Mouse (Mus musculus): Measurements from ENCODE around the gene Wiz. TPM values are rescaled to one million over a fixed set of nuclear protein-coding genes. Genes with fewer than 3 reads are reported as not detected.

Gene Wiz
- total RNA-seq, 2 experiments from 2014 or later, result 15.0 to 19.0 TPM

DNA sequence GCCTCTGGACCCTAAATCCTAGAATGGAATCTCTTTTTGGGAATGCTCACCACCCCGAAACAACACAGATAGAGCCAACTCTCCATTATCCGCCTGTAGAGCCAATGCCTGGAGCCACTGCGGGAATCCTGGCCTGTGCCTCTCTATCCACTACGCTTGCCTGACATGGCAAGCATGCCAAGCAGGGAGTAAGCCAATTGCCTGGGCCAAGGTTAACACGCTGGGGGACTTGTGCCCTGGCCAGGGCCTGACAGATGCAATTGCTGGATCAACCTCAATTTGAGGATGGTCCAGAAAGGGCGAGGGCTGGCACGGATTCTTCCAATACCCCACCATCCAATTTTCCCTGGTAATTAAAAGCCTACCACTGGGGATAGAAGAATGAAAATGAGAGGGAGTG is 6.7 kb downstream of the Wiz start:
- peak; percentile 38 to 55 for DNase-seq

DNA sequence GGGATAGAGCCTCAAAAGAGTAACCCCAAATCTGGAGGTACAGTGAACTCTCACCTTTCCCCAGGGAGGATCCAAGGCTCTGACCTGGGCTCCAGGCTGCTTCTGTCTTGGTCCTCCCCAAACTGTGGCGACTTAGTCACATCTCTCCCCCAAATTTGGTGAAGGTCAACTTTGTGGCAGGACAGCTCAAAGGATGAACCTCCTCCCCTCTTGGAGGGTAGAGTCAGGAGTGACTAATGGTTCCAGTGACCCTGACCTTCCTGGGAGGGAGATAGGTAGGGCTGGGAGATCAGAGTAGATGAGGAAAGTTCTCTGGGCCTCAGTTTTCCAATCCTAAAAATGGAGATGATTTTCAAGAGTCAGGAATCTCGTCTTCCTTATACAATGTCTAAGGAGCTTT is 10.5 kb downstream of the Wiz start:
- no peak for DNase-seq

DNA sequence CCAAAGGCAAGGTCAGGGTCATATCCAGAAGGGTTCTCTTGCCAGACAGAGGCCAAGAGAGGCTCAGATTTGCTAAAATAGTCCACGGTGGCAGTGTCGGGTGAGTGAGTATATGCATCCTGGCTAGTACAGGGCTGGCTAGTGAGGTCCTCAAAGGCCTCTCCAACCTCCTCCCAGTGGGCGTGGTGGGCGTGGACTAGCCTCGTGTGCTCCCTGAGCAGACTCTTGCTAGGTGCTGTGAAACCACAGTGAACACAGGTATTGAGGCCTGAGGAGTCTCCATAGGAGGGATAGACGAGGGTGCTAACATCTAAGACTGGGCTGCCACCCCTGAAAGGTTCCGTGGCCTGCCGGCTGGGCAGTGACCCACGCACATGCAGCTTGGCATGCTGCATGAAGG is 12.1 kb downstream of the Wiz start:
- no peak for DNase-seq

DNA sequence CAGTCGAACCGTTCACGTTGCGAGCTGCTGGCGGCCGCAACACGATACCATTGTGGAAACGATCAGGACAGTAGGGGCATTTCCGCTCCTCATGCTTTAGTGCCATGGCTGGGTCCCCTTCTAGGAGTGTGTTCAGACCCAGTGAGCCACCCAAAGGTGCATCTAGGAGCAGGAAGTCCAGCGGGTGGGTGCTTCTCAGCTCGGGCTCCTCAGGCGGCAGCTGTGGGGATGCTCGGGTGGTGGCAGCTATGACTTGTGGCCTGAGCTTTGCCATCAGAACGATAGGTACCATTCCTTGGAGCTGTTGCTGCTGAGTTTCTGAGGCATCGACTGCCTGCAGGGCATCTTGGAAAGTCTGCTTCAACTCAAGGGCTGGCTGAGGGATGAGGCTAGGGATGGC is 12.8 kb downstream of the Wiz start:
- no peak for DNase-seq

DNA sequence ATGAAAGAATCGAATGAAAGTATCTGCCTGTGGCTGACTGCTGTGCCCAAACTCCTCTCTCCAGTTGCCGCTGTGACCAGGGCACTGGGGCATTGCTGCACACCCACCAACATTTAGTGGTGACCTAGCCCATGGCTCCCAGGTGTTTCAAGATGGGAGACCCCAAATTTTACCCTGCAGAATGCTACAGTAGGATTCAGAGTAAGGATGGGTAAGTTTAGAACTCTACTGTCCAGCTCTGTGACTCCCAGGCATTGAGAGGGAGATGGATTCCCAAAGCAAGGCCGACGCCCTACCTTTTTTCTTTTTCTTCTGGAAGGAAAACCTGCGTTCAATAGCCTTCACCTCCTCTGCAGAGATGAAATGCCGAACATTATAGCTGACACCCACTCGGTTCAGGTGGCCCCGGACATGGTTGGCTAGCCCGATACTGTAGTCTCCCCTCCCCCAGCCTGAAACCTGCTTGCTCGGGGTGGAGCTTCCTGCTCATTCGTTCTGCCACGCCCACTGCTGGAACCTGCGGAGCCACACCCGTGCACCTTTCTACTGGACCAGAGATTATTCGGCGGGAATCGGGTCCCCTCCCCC is 20.2 kb downstream of the Wiz start:
- no peak for DNase-seq

DNA sequence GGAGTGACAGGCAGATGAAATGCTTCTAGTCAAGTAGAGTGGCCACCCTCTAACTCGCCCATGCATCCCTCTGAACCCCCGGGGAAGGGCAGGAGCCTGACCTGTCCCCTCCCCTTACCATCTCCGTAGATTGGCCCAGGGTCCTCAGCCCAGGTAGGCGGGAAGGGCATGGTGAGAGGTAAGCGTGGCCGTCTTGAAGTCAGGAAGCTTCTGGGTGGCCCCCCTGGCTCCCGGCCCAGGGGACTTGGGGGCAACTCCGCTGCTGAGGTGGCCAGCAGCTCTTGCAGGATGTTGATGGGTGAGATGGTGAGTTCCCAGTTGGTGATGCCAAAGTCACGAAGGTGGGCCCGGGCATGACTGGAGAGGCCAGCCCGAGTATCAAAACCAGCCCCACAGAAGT is 21.5 kb downstream of the Wiz start:
- no peak for DNase-seq

DNA sequence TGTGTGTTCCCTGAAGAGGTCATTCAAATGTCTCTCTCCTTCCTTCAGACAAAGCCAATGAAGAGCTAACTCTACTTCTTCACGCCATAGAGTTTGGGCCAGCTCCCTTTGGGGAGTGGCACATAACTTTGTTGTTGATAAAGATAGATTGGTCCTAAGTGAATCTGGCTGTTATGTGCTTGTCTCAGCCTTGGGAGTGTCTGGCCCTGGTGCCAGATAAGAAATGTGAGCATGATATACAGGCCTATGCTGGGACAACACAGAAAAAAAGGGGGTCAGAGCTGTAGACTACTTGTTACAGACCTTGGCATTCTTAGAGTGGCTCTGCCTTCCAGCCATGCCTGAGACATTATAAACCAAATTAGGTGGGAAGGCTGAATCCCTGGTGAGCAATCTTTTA is 23.9 kb downstream of the Wiz start:
- DNase-seq, result no peak

DNA sequence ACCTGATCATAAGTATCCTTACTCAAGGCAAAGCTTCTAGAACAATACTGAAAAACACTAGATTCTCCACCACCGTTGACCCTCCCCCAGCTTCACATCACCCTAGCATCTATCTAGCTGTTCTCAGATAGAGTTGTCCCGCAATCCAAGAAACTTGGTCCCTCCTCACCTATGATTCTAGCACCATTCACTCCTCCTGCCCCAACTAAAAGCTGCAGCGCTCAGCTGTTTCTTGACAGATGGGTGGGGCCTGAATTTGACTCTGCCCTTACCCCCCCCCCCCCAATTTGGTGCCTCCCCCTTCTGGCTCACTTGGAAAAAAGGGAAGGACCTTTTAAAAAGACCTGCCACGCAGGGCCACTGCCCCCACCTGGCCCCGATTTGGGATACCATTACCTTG is 24.4 kb downstream of the Wiz start:
- no peak for DNase-seq

DNA sequence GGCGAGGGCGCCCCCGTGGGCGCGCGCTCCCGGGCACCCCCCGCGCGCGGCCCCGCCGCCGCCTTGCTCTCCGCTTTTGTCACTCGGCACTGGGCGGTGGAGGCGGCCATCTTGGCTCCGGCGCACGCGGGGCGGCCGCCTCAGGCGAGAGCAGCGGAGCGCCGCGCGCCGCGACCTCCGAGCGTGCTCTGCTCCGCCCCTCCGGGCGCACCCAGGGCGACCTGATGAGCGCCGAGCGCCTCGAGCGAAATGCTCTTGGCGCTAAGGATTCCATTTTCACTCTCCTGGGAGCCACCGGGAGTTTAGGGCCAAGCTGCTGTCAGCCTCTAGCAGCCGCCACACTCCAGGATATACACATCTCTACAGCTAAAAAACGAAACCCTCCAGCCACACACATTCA is 24.9 kb downstream of the Wiz start:
- peak; percentile 94 to 95 for DNase-seq

DNA sequence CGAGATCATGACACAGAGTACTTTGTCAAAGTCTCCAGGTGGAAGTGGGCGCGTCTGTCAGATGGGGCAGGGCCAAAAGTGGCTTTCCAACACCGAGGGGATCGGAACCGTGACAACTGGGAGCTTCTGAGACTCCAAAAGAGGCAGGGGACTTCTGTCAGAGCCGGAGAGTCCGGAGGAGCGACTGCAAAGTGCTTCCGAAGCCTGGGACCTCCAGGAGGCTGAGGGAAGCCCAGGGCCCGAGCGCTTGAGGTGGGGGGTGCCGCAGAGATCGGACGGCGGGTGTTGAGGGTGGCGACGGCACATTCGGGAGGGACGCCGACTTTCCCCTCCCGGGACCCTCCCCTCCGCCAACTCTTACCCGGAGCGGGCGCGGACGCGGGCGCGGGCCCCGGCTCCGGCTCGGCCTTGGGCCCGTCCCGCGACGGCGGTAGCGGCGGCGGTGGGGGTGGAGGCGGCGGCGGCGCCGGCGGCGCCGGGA is 25.4 kb downstream of the Wiz start:
- peak in 1 of 2 experiments; percentile 22 for DNase-seq

DNA sequence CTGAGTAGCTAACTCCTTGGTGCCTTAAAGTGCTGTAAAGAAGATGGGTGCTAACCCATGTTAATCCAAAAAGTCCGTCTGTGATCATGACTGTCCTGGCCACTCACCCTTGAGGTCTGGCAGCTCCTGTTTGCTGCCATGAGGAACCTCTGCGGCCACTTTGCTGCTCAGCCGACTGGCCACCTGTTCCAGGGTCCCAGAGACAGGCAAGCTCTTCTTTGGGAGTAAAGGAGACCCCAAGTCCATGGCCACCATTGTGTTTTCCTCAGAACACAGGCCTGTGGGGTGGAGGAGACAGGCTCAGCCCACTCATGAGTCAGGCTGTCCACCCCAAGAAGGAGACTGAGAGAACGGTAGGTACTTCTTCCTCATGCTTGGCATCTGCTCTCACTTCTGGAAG is 26.6 kb downstream of the Wiz start:
- DNase-seq, result no peak

DNA sequence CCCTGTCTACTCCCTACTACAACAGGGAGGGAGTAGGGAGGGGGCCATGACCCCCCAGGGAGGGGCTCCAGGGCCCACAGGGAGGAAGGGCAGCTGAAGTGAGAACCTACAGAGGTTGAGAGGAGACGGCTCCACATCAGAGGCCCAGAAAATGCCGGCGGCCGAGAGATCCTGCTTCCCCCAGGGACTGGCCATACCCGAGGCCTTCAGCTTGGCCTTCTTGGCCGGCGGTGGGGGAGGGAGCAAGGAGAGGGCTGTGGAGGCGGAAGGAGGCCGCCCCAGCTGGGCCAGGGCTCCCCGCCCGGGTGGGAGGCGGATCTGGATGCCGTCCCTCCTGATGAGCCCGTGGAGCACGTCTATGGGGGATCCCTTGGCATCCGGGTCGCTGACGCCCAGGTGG is 29.3 kb downstream of the Wiz start:
- no peak for DNase-seq

DNA sequence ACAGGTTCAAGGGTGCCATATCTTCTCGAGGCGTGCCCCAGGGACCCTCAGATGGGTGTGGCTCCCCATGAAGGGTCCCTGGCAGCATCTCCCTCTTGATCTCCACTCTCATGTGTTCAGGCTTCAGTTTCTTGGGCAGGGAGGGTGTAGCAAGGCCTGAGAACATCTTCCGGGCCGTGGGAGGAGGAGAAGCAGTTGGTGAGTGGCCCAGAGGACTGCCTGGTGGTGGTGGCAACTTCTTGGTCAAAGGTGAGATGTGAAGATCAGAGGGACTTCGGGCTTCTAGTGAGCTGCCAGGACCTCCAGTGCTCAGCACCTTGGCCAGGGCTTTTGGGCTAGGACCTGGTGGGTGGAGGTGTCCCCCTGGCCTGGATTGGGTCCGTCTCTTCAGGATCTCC is 30.3 kb downstream of the Wiz start:
- no peak for DNase-seq

DNA sequence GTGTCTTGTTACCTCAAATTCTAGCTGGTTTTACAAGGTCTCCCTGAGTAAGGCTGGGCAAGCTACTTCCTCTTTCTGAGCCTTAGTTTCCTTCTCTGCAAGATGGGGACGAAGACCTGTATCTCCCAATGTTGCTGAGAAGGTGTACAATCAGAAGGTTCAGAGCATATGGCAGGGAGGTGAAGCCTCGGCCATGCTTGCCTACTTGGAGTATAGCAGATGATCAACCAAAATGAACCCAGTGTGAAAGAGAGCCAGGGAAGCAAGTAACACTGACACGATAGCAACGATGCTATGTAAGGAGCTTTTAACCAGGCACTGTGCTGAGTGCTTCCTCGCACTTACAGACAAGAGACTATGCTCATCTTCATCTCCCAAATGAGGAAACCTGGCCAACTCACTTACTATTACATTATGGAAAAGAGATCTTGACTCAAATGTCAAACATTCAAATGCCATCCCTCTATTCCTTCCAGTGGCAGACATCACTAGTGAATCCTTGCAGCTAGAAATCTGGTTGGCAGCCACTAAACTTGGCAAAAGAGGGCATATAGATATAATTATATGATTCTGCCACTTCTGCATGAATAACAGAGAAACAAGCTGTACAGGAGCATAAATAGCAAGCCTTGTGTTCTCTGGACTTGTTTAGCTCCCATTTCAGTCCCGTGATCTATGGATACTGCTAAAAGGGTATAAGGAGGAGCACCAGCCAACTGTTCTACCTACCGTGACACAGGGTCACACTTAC is 30.9 kb downstream of the Wiz start:
- DNase-seq, result no peak

DNA sequence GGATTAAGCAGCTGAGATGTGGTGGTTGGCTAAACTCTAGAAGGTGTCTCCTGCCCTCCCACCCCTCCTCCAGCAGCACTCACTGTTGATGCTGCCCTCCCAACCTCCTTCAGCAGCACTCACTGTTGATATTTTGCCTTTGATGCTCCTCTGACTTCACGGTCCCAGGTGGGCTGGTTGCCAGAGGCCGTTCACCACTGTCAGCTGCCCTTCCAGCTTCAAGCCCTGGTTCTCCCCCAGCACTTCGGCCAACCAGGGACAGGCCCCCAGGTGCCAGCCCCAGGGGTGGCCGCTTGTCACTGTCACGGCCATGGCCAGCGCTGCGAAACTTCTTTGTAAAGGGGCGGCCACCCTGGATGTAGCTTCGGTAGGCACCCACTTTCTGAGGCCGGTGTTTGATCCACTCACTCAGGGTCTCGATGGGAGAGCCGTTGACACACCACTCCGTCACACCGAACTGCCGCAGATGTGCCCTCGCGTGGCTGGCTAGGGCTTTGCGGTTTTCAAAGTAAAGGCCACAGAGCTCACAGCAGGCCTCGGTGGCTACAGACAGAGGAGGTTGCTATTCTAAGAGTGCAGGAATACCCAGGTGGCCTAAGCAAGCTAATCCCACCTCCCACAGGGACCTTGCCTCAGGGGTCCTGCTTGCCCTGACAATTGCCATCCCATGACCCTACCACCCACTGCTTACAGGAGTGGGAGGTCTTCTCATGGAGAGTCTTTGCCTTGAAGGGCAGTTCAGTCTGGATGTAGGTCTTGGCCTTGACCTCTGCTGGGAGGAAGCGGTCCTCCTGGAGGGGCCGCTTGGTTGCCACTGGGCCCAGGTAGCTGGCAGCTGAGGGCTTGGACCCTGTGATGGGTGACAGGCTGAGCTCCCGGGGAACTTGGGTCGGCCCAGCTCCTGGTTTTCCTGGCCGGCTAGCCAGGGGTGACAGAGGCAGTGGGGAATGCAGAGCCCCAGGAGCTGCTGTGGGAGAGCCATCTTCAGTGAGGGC is 32.2 kb downstream of the Wiz start:
- DNase-seq, result no peak

DNA sequence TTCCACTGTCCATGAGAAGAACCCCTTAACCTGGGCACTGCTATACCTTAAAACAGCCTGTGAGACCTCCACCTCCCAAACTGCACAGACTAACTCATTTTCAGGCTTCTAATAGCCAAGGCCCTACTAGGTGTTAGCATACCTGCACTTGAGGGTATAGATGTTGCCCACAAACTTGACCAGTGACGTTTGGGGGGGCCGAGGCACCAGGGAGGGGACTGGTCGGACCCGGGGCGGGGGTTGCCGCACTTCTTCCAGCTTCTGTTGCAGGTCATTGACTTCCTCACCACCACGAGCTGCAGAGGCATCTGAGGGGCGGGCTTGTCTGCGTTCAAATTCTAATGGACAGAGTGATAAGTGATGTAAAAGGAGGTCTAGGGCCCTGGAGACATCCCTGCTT is 33.0 kb downstream of the Wiz start:
- no peak for DNase-seq

DNA sequence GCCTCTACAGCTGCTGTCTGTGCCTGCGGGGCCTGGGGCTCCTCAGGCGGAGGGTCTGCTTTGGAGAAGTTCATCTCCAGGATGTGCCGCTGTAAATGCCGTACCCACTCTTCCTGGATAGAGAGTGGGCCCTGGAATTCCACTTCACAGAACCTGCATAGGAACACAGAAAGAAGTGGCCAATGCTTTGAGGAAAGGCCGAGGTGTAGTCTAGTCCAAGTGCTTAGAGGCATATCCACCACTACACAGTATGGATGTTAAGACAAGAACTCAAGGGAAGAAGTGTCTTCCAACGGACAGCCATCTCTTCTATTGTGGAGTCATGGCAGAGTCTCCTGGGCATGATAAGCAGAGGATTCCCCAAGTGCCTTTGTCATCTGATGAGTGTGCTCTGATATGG is 34.2 kb downstream of the Wiz start:
- DNase-seq, result no peak

DNA sequence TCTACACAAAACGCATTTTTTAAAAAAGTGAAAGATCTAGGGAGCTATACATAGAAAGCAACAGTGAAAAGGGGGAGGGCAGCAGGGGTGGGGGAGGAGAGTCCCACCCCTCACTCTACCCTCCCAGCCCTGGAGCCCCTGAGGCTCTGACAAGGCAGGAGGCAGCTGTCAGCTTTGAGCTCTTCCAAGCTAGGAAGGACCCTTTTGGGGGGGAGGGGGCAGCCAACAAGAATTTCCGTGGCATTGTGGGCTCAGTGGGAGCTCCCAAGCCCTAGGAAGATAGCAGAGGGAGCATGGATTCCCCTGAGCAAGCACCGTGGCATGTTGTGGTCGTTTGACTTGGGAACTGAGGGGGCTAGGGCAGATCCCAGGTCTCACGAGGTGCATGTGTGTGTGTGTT is 35.0 kb downstream of the Wiz start:
- DNase-seq, result no peak

DNA sequence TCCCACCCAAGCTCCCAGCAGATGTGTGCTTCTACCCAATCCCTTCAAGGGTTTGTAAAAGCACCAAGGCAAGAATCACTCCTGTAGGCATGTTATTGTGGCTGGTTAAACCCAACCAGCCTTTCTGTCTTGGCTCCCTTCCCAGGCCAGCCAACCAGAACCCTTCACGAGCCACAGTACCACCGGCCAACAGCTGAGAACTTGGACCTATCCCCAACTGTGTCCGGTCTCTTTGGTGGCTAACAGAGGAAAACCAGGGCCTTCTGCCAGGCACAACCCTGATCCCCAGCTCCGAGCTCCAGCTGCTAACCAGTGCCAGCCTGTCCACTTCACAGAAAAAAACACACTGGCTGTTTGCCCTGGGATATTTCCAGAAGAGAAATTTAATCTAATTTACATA is 35.5 kb downstream of the Wiz start:
- DNase-seq, result peak; percentile 77 to 86

DNA sequence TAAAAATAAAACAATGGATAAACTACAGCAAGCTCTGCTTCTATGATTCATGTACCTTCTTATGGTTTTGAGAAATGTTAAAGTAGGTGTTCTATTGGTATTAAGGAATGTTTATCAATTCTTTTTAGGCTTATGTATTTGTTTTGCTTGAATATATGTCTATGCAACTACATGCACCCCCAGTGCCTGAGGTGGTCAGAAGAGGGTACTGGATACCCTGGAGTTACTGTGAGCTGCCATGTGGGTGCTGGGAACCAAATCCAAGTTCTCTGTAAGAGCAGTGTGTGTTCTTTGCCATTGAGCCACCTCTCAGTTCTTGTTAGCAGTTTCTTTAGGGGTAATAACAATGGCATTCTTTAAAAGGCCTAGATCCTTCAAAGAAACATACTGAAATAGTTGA is 37.5 kb downstream of the Wiz start:
- DNase-seq, result no peak

DNA sequence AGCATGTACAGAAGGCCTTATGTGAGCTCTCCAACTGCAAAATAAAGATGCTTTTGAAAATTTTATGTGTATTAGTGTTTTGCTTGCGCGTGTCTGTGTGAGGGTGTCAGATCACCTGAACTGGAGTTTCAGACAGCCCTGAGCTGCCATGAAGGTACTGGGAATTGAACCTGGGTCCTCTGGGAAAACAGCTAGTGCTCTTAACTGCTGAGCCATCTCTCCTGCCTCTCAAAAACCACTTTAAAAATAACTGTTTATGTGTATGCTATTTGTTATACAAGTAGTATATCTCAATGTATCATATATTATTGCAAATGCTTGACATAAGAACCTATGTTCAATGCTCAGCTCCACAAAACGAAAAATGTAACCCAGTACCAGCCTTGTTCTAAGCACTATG is 38.0 kb downstream of the Wiz start:
- no peak for DNase-seq

DNA sequence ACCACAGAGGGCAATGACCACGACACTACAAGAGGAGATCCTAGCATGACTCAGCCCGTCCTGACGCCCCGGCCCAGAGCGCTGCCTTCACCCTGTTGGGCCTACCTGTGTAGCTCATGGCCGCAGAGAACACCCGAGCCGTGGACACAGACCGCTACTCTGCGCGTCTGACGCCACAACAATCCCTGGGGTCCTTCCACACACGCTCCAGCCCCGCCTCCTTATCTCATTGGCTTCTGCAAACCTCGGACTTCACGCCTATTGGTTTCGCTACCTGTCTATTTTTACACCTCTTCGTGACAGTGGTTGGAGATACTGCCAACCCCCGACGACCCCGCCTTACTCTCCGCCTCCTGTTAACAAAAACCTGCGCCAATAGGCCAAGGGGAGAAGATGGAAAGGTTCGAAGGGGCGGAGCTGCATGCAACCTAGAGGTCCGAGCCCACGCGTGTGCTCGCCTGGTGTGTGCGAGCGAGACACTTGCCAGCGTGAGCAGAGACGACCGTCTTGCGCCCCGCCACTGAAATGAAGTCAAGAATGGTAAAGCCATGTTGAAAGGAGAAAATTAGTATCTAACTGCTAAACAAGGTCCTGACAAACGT is 38.8 kb downstream of the Wiz start, which contains the start of gene Akap8l:
Gene Akap8l (minus strand): TSS at position 226 of the 602 bp plus-strand sequence.
- peak; percentile 99 for DNase-seq
